Mouse (Mus musculus) heart, embryonic 15.5 days (tissue): ENCODE data around the gene 2010109A12Rik. TPM values are rescaled to one million over a fixed set of nuclear protein-coding genes. Genes with fewer than 3 reads are reported as not detected.

ENCODE experiments used
- ATAC-seq: fragments of 200-750 bp; cut with Nextera tagmentation; replicated peaks from 2 replicates; pipeline ENCODE4 v1.8.0; 2017; ENCODE audit warnings: low read depth, moderate TSS enrichment; ENCODE audit not compliant: insufficient number of reproducible peaks, insufficient read depth, low FRiP score
- H3K27ac ChIP-seq: fragments of 300-500 bp; sonication (generic); 2 replicates; pipeline ENCODE4 v1.5.1; 2015; ENCODE audit warnings: mild to moderate bottlenecking, inconsistent platforms
- H3K27me3 ChIP-seq: fragments of 300-500 bp; sonication (generic); 2 replicates; pipeline ENCODE4 v1.6.1; 2015; ENCODE audit warnings: inconsistent platforms
- H3K36me3 ChIP-seq: fragments of 300-500 bp; sonication (generic); 2 replicates; pipeline ENCODE4 v1.6.1; 2015; ENCODE audit warnings: mild to moderate bottlenecking, inconsistent platforms
- H3K4me1 ChIP-seq: fragments of 300-500 bp; sonication (generic); replicated peaks from 2 replicates; pipeline ENCODE4 v1.6.1; 2015; ENCODE audit warnings: inconsistent platforms
- H3K4me2 ChIP-seq: fragments of 300-500 bp; sonication (generic); 2 replicates; pipeline ENCODE4 v1.6.1; 2015; ENCODE audit warnings: inconsistent platforms, mild to moderate bottlenecking, moderate library complexity
- H3K4me3 ChIP-seq: fragments of 300-500 bp; sonication (generic); 2 replicates; pipeline ENCODE4 v1.5.1; 2015; ENCODE audit warnings: mild to moderate bottlenecking, inconsistent platforms
- H3K9ac ChIP-seq: fragments of 300-500 bp; sonication (generic); 2 replicates; pipeline ENCODE4 v1.6.1; 2015; ENCODE audit warnings: mild to moderate bottlenecking, inconsistent platforms
- H3K9me3 ChIP-seq: fragments of 300-500 bp; sonication (generic); replicated peaks from 2 replicates; pipeline ENCODE4 v1.6.1; 2016; ENCODE audit warnings: inconsistent platforms
- WGBS: fragments of 180-500 bp; shearing (Covaris S2); methylation state at CpG from one replicate; pipeline ENCODE4 v1.1.7; 2015; ENCODE audit warnings: mixed read lengths; 5-methylcytosine and 5-hydroxymethylcytosine counted together
- polyA plus RNA-seq: library from polyadenylated mRNA; unstranded; fragments of >200 nt; fragmentation: Nextera tagmentation; extraction: Ambion mirVana; gene quantifications from 2 replicates; pipeline ENCODE4 v1.2.1, GENCODE M21; 2015

2010109A12Rik gene
- polyA plus RNA-seq, 1 experiment from 2014 or later, result 2.5 TPM

- no peaks in the 10 kb centered on the region for H3K4me1 ChIP-seq
- H3K4me3 ChIP-seq, result no peak overlapping the region
- no peak overlapping the region for H3K9ac ChIP-seq
- H3K9me3 ChIP-seq, result no peaks in the 10 kb centered on the region
- no peaks in the 10 kb centered on the region for H3K36me3 ChIP-seq
- H3K27ac ChIP-seq, result no peak overlapping the region
- no peaks in the 10 kb centered on the region for H3K27me3 ChIP-seq
- no peak for ATAC-seq
- no peak overlapping the region for H3K4me2 ChIP-seq
Observed at GRCm38 (mm10) chr5:93256820-93257405, 50.6 kb downstream of the 2010109A12Rik start.

GRCm38 (mm10) chr5:93259349-93259748 lies 53.0 kb downstream of the 2010109A12Rik start:
- Histone ChIP-seq H3K36me3 (no peaks in the 10 kb centered on the region), H3K4me3 (no peak overlapping the region), H3K9ac (no peak overlapping the region), H3K27me3 (no peaks in the 10 kb centered on the region), H3K4me1 (peaks cover 8% of the 10 kb centered on the region), H3K9me3 (no peaks in the 10 kb centered on the region), H3K27ac (no peak overlapping the region), H3K4me2 (no peak overlapping the region)
- ATAC-seq, result no peak

GRCm38 (mm10) chr5:93260983-93261382 lies 54.7 kb downstream of the 2010109A12Rik start:
- no peaks in the 10 kb centered on the region for H3K36me3 ChIP-seq
- H3K27me3 ChIP-seq, result no peaks in the 10 kb centered on the region
- no peak overlapping the region for H3K4me2 ChIP-seq
- H3K4me3 ChIP-seq, result no peak overlapping the region
- H3K9me3 ChIP-seq, result no peaks in the 10 kb centered on the region
- no peak overlapping the region for H3K9ac ChIP-seq
- ATAC-seq, result no peak
- H3K4me1 ChIP-seq, result peaks cover 11% of the 10 kb centered on the region
- WGBS, result 63% methylated on average over 3 of the region's 3 CpGs
- H3K27ac ChIP-seq, result no peak overlapping the region

- WGBS, result 63% methylated on average over 2 of the region's 2 CpGs
- no peaks in the 10 kb centered on the region for H3K36me3 ChIP-seq
- peaks cover 12% of the 10 kb centered on the region for H3K4me1 ChIP-seq
- no peak overlapping the region for H3K4me2 ChIP-seq
- H3K27ac ChIP-seq, result no peak overlapping the region
- no peak for ATAC-seq
- no peak overlapping the region for H3K9ac ChIP-seq
- H3K27me3 ChIP-seq, result no peaks in the 10 kb centered on the region
- no peak overlapping the region for H3K4me3 ChIP-seq
- H3K9me3 ChIP-seq, result no peaks in the 10 kb centered on the region
Observed at GRCm38 (mm10) chr5:93262751-93263150, 56.4 kb downstream of the 2010109A12Rik start.

Other genes starting within 250 kb of the 2010109A12Rik start
- 0.09 and 0.25 TPM in 2 replicates for gene Sowahb, start 161.5 kb upstream of the 2010109A12Rik start, polyA plus RNA-seq
- gene Sept11, start 113.1 kb upstream of the 2010109A12Rik start, polyA plus RNA-seq, result 79.0 and 94.5 TPM in 2 replicates
- gene Ccni, start within 50 bp of the 2010109A12Rik start, polyA plus RNA-seq, result 90.3 and 93.6 TPM in 2 replicates
- gene Ccng2, start 60.7 kb downstream of the 2010109A12Rik start, polyA plus RNA-seq, result 38.0 and 44.7 TPM in 2 replicates